Mouse (Mus musculus): Measurements from ENCODE around the gene Fggy.

GRCm38 (mm10) chr4:95588722-95589283 lies 31.5 kb downstream of the Fggy start:
- TF ChIP-seq TAL1 (IDR thresholded peaks at IDR 0.05; ENCODE audit: low read length) (no peak), GATA1 (IDR thresholded peaks at IDR 0.05; ENCODE audit: low read length) (no peak)

Measured in erythroblast, embryonic 14.5 days (primary cell).